Mouse (Mus musculus): ENCODE data around the gene Otud7b. TPM values are rescaled to one million over a fixed set of nuclear protein-coding genes. Genes with fewer than 3 reads are reported as not detected.

Otud7b gene
- polyA plus RNA-seq, 1 experiment from 2014 or later, result 20.7 TPM

DNA sequence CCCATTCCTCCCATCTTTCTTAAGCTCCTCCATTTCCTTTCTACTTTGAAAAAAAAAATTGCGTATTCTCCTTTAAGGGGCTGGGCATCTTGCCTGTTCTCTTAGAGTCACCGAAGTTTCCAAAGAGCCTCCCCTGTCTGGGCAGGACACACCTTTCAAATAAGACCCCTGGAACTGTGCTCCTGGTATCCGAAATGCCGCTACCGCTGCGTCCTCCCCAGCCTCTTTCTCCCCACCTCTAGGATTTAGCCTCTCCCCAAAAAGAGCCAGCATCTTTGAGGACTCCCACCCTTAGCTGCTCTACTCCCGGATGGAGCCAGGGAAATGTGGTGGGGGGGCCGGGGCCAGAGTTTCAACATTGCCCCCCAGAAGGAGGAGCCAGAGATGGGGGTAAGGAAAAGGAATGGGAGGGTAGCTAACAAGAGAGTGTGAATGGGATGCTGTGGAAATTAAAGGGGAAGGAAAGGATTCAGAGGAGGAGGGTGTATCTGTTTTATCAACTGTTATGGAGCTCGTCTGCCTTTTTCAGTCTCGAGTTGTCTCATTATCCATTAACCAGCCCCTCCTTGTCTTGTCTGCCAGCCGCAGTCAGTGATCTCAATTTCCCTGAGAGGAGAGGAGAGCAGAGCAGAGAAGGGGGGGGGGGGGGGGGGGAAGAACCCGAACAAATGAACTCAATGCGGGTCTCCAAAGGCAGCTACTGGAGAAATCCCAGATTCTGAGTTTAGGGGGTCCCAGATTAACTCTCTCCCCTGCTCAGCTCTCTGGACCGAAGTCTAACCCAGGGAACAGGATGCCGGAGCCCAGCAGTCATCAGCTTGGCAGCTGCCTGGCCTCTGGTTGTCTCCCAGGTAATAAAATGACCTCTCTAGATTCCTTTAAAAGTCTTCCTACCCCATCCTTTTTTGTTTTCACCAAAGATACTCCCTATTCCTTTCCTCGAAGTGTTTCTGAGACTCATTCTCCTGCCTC is 57.8 kb downstream of the Otud7b start, which contains the start of gene Mtmr11:
Gene Mtmr11 (plus strand): TSS at position 136 of the 972 bp plus-strand sequence.
- Histone ChIP-seq H3K4me3 (replicated peaks; ENCODE audit: low read depth, low read length) (peak within 1 kb of the TSS; percentile 61), H3K27ac (peak within 1 kb of the TSS; percentile 93), H3K27me3 (ENCODE audit: insufficient read depth, low read length) (no peaks in the 10 kb centered on the region), H3K9ac (ENCODE audit: low read depth, low read length) (peak within 1 kb of the TSS; percentile 72), H3K36me3 (ENCODE audit: insufficient read depth, low read length) (0 out of 2 replicates have a peak, but pooled peaks cover 6% of the 10 kb centered on the region), H3K9me3 (replicated peaks; ENCODE audit: low read length) (no peaks in the 10 kb centered on the region), H3K4me2 (ENCODE audit: low read length) (peak within 1 kb of the TSS; percentile 95), H3K4me1 (replicated peaks; ENCODE audit: insufficient read depth, low read length) (0 out of 2 replicates have a peak, but pooled peaks cover 13% of the 10 kb centered on the region)
- 4% methylated on average over 16 of the region's 16 CpGs for WGBS
- no peak for TF ChIP-seq CTCF (IDR thresholded peaks at IDR 0.05; ENCODE audit: low read depth)
- ATAC-seq (replicated peaks; ENCODE audit: low FRiP score, low read depth), result peak; percentile 26; the same call in 1 of the 2 replicates
- DNase-seq (ENCODE audit: low spot score), result peak; percentile 83

DNA sequence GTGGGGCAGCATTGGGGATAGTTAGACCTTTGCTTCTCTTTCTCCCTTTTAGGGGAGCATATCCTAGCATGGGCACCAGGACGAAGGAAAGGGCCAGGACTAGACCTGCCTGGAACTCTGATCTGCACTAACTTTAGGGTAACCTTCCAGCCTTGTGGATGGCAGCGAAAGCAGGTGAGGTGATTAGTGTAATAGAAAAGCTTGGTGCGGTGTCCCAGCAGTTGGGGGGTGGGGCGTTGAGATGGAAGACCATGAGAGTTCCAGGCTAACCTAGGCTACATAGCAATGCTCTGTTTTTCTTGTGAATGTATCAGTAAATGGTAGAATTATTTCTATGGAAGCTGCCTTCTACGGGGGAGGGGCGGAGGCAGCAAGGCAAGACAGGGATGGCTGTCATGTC is 58.7 kb downstream of the Otud7b start:
- ATAC-seq (replicated peaks; ENCODE audit: low FRiP score, low read depth), result no peak
- 0 out of 2 replicates have a peak, but pooled peaks cover 6% of the 10 kb centered on the region for H3K36me3 ChIP-seq (ENCODE audit: insufficient read depth, low read length)
- peak overlapping the region; percentile 72; the same call in 1 of the 2 replicates for H3K9ac ChIP-seq (ENCODE audit: low read depth, low read length)
- 88% methylated on average over 6 of the region's 6 CpGs for WGBS
- no peaks in the 10 kb centered on the region for H3K27me3 ChIP-seq (ENCODE audit: insufficient read depth, low read length)
- 0 out of 2 replicates have a peak, but pooled peaks cover 13% of the 10 kb centered on the region for H3K4me1 ChIP-seq (replicated peaks; ENCODE audit: insufficient read depth, low read length)
- peak overlapping the region; percentile 61 for H3K4me3 ChIP-seq (replicated peaks; ENCODE audit: low read depth, low read length)
- no peaks in the 10 kb centered on the region for H3K9me3 ChIP-seq (replicated peaks; ENCODE audit: low read length)
- peak overlapping the region; percentile 93; the same call in 1 of the 2 replicates for H3K27ac ChIP-seq
- peak overlapping the region; percentile 95 for H3K4me2 ChIP-seq (ENCODE audit: low read length)
- TF ChIP-seq CTCF (IDR thresholded peaks at IDR 0.05; ENCODE audit: low read depth), result no peak
- no peak for DNase-seq (ENCODE audit: low spot score)

DNA sequence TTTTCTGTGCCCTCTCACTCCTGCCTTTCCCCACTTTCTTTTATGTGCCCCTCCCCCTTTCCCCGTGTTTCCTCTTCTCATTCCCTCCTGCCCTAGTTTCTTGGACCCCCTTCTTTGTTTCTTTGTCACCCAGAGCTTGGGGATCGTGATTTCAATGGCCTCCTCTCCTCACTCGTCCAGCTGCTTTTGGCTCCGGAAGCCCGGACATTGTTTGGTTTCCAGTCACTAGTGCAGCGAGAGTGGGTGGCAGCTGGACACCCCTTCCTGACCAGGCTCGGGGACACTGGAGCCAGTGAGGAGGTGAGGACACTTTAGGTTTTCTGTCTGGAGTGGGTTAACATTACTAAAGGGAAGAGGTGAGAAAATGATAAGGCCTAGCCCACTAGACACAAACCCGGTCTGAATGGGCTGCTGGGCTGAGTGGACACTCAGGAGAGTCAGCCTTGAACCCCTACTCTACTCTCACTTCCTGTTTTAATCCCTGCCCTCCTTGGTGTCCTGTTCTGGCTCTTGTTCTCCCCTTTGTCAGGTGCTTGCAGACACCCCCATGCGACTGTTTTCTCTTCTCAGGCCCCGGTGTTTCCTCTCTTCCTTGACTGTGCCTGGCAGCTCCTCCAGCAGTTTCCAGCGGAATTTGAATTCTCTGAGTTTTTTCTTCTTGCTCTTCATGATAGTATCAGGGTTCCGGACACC is 64.3 kb downstream of the Otud7b start:
- 71% methylated on average over 12 of the region's 12 CpGs for WGBS
- no peaks in the 10 kb centered on the region for H3K27me3 ChIP-seq (ENCODE audit: insufficient read depth, low read length)
- no peak overlapping the region for H3K4me2 ChIP-seq (ENCODE audit: low read length)
- H3K27ac ChIP-seq, result no peak overlapping the region
- H3K9me3 ChIP-seq (replicated peaks; ENCODE audit: low read length), result no peaks in the 10 kb centered on the region
- no peak overlapping the region for H3K4me3 ChIP-seq (replicated peaks; ENCODE audit: low read depth, low read length)
- ATAC-seq (replicated peaks; ENCODE audit: low FRiP score, low read depth) (no peak), DNase-seq (ENCODE audit: low spot score) (no peak)
- H3K36me3 ChIP-seq (ENCODE audit: insufficient read depth, low read length), result 0 out of 2 replicates have a peak, but pooled peaks cover 6% of the 10 kb centered on the region
- H3K4me1 ChIP-seq (replicated peaks; ENCODE audit: insufficient read depth, low read length), result peaks cover 16% of the 10 kb centered on the region; the same call in 1 of the 2 replicates
- no peak for TF ChIP-seq CTCF (IDR thresholded peaks at IDR 0.05; ENCODE audit: low read depth)
- H3K9ac ChIP-seq (ENCODE audit: low read depth, low read length), result no peak overlapping the region

DNA sequence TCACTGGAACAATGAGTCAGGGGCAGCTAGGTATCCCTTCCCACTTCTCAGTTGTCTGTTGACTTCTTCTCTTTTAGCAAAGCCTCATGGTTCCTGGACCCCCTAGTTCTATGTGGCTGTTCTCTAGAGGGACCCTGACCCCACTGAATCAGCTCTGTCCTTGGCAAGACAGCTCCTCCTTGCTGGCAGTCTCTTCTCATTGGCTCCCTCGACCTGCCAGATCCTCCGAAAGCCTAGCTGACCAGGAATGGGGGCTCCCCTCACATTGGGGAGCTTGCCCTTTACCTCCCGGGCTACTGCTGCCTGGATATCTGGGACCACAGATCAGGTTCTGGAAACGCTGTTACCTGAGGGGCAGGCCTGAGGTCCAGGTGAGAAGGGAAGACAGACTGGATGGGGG is 65.9 kb downstream of the Otud7b start:
- Histone ChIP-seq H3K9ac (ENCODE audit: low read depth, low read length) (no peak overlapping the region), H3K9me3 (replicated peaks; ENCODE audit: low read length) (no peaks in the 10 kb centered on the region), H3K4me1 (replicated peaks; ENCODE audit: insufficient read depth, low read length) (peaks cover 20% of the 10 kb centered on the region), H3K36me3 (ENCODE audit: insufficient read depth, low read length) (peaks cover 9% of the 10 kb centered on the region; the same call in 1 of the 2 replicates), H3K27ac (0 out of 2 replicates have a peak overlapping the region, but pooled peaks have one; percentile 99), H3K27me3 (ENCODE audit: insufficient read depth, low read length) (no peaks in the 10 kb centered on the region), H3K4me3 (replicated peaks; ENCODE audit: low read depth, low read length) (no peak overlapping the region), H3K4me2 (ENCODE audit: low read length) (no peak overlapping the region)
- no peak for TF ChIP-seq CTCF (IDR thresholded peaks at IDR 0.05; ENCODE audit: low read depth)
- WGBS, result 91% methylated on average over 4 of the region's 4 CpGs
- DNase-seq (ENCODE audit: low spot score), result no peak
- no peak for ATAC-seq (replicated peaks; ENCODE audit: low FRiP score, low read depth)

DNA sequence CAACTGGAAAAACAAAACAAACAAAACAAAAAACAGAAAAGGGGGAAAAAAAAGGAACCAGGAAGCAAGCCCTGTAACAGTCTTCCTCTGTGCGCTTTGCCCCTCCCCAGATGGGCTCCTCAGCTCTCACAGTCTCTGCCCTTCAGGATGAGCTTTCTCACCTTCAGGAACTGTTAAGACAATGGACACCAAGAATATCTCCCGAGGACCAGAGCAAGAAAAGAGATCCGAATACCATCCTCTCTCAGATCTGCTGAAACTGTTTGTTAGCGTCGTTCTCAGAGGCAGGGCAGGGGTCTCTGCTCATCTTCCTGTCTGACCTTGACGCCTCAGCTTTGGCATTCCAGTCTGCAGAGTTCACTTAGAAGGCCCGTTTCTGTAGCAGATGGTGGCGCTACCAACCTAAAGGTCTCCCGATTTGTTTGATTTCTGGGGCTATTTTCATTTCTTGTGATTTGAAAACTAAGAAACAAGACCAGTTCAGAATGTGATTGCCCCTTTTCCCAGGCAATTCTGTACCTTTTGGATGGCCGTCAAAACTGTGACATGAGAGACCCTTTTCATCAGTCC is 66.7 kb downstream of the Otud7b start:
- Histone ChIP-seq H3K4me1 (replicated peaks; ENCODE audit: insufficient read depth, low read length) (peaks cover 20% of the 10 kb centered on the region), H3K9me3 (replicated peaks; ENCODE audit: low read length) (no peaks in the 10 kb centered on the region), H3K9ac (ENCODE audit: low read depth, low read length) (peak overlapping the region; percentile 81), H3K27ac (peak overlapping the region; percentile 99), H3K36me3 (ENCODE audit: insufficient read depth, low read length) (peaks cover 15% of the 10 kb centered on the region; the same call in 1 of the 2 replicates), H3K4me2 (ENCODE audit: low read length) (peak overlapping the region; percentile 93), H3K4me3 (replicated peaks; ENCODE audit: low read depth, low read length) (peak overlapping the region; percentile 98), H3K27me3 (ENCODE audit: insufficient read depth, low read length) (no peaks in the 10 kb centered on the region)
- DNase-seq (ENCODE audit: low spot score) (peak; percentile 24), ATAC-seq (replicated peaks; ENCODE audit: low FRiP score, low read depth) (no peak)
- TF ChIP-seq CTCF (IDR thresholded peaks at IDR 0.05; ENCODE audit: low read depth), result no peak
- WGBS, result 50% methylated on average over 10 of the region's 10 CpGs

Measured in kidney, postnatal 0 days (tissue).